Mouse (Mus musculus): ENCODE measurements around the gene Spty2d1. TPM values are rescaled to one million over a fixed set of nuclear protein-coding genes. Genes with fewer than 3 reads are reported as not detected.

The Spty2d1 gene
- 7.8 and 9.3 TPM in 2 replicates for polyA plus RNA-seq (2014; fragmentation: Nextera tagmentation; extraction: Ambion mirVana)

GRCm38 (mm10) chr7:47008168-47008993 lies at the start of gene Spty2d1:
TSS of gene Spty2d1 (minus strand) at chr7:47008411.
- Histone ChIP-seq H3K9ac (ENCODE audit: low read length) (peak within 1 kb of the TSS; percentile 78), H3K4me1 (ENCODE audit: control insufficient read depth, insufficient read depth, low read length) (peaks cover 23% of the 10 kb centered on the region), H3K4me3 (ENCODE audit: low read depth, low read length) (peak within 1 kb of the TSS; percentile 69), H3K27ac (ENCODE audit: low read depth, low read length) (peak within 1 kb of the TSS; percentile 82), H3K36me3 (ENCODE audit: control insufficient read depth, insufficient read depth, low read length) (no peaks in the 10 kb centered on the region), H3K27me3 (replicated peaks; ENCODE audit: control insufficient read depth, insufficient read depth, low read length) (no peaks in the 10 kb centered on the region), H3K4me2 (ENCODE audit: low read length) (peak within 1 kb of the TSS; percentile 86), H3K9me3 (replicated peaks; ENCODE audit: control insufficient read depth, low read length) (no peaks in the 10 kb centered on the region)
- peak; percentile 96 for ATAC-seq
- WGBS, result 2% methylated on average over 56 of the region's 57 CpGs
- peak; percentile 100 for DNase-seq (ENCODE audit: low spot score)

GRCm38 (mm10) chr7:47056273-47056672 lies 48.1 kb upstream of the Spty2d1 start:
- no peaks in the 10 kb centered on the region for H3K9me3 ChIP-seq (replicated peaks; ENCODE audit: control insufficient read depth, low read length)
- no peak overlapping the region for H3K9ac ChIP-seq (ENCODE audit: low read length)
- no peak for ATAC-seq
- H3K4me2 ChIP-seq (ENCODE audit: low read length), result no peak overlapping the region
- H3K4me3 ChIP-seq (ENCODE audit: low read depth, low read length), result no peak overlapping the region
- H3K36me3 ChIP-seq (ENCODE audit: control insufficient read depth, insufficient read depth, low read length), result peaks cover 8% of the 10 kb centered on the region; the same call in 1 of the 2 replicates
- no peaks in the 10 kb centered on the region for H3K27me3 ChIP-seq (replicated peaks; ENCODE audit: control insufficient read depth, insufficient read depth, low read length)
- no peak for DNase-seq (ENCODE audit: low spot score)
- 89% methylated on average over 4 of the region's 4 CpGs for WGBS
- H3K4me1 ChIP-seq (ENCODE audit: control insufficient read depth, insufficient read depth, low read length), result peaks cover 8% of the 10 kb centered on the region
- no peak overlapping the region for H3K27ac ChIP-seq (ENCODE audit: low read depth, low read length)

GRCm38 (mm10) chr7:47055744-47056143 lies 47.5 kb upstream of the Spty2d1 start:
- no peak overlapping the region for H3K4me3 ChIP-seq (ENCODE audit: low read depth, low read length)
- no peak overlapping the region for H3K4me2 ChIP-seq (ENCODE audit: low read length)
- WGBS, result 82% methylated on average over 9 of the region's 9 CpGs
- peaks cover 8% of the 10 kb centered on the region; the same call in 1 of the 2 replicates for H3K36me3 ChIP-seq (ENCODE audit: control insufficient read depth, insufficient read depth, low read length)
- H3K27ac ChIP-seq (ENCODE audit: low read depth, low read length), result no peak overlapping the region
- H3K9me3 ChIP-seq (replicated peaks; ENCODE audit: control insufficient read depth, low read length), result no peaks in the 10 kb centered on the region
- ATAC-seq, result no peak
- H3K4me1 ChIP-seq (ENCODE audit: control insufficient read depth, insufficient read depth, low read length), result peaks cover 11% of the 10 kb centered on the region
- DNase-seq (ENCODE audit: low spot score), result no peak
- no peaks in the 10 kb centered on the region for H3K27me3 ChIP-seq (replicated peaks; ENCODE audit: control insufficient read depth, insufficient read depth, low read length)
- H3K9ac ChIP-seq (ENCODE audit: low read length), result no peak overlapping the region

- DNase-seq (ENCODE audit: low spot score), result no peak
- Histone ChIP-seq H3K9me3 (replicated peaks; ENCODE audit: control insufficient read depth, low read length) (no peaks in the 10 kb centered on the region), H3K36me3 (ENCODE audit: control insufficient read depth, insufficient read depth, low read length) (peaks cover 8% of the 10 kb centered on the region; the same call in 1 of the 2 replicates), H3K27me3 (replicated peaks; ENCODE audit: control insufficient read depth, insufficient read depth, low read length) (no peaks in the 10 kb centered on the region), H3K9ac (ENCODE audit: low read length) (no peak overlapping the region), H3K4me3 (ENCODE audit: low read depth, low read length) (no peak overlapping the region), H3K4me1 (ENCODE audit: control insufficient read depth, insufficient read depth, low read length) (peaks cover 11% of the 10 kb centered on the region), H3K27ac (ENCODE audit: low read depth, low read length) (no peak overlapping the region), H3K4me2 (ENCODE audit: low read length) (no peak overlapping the region)
- WGBS, result 71% methylated on average over 2 of the region's 2 CpGs
- ATAC-seq, result no peak
Measured at GRCm38 (mm10) chr7:47054666-47055065, 46.5 kb upstream of the Spty2d1 start.

- Histone ChIP-seq H3K9me3 (replicated peaks; ENCODE audit: control insufficient read depth, low read length) (no peaks in the 10 kb centered on the region), H3K36me3 (ENCODE audit: control insufficient read depth, insufficient read depth, low read length) (peaks cover 8% of the 10 kb centered on the region; the same call in 1 of the 2 replicates), H3K9ac (ENCODE audit: low read length) (no peak overlapping the region), H3K4me2 (ENCODE audit: low read length) (no peak overlapping the region), H3K4me3 (ENCODE audit: low read depth, low read length) (no peak overlapping the region), H3K4me1 (ENCODE audit: control insufficient read depth, insufficient read depth, low read length) (peaks cover 11% of the 10 kb centered on the region), H3K27ac (ENCODE audit: low read depth, low read length) (no peak overlapping the region), H3K27me3 (replicated peaks; ENCODE audit: control insufficient read depth, insufficient read depth, low read length) (no peaks in the 10 kb centered on the region)
- 94% methylated on average over 15 of the region's 15 CpGs for WGBS
- DNase-seq (ENCODE audit: low spot score) (no peak), ATAC-seq (no peak)
Measured at GRCm38 (mm10) chr7:47053287-47053686, 45.1 kb upstream of the Spty2d1 start.

GRCm38 (mm10) chr7:47052276-47052675 lies 44.1 kb upstream of the Spty2d1 start:
- peaks cover 8% of the 10 kb centered on the region; the same call in 1 of the 2 replicates for H3K36me3 ChIP-seq (ENCODE audit: control insufficient read depth, insufficient read depth, low read length)
- WGBS, result 45% methylated on average over 3 of the region's 3 CpGs
- H3K9me3 ChIP-seq (replicated peaks; ENCODE audit: control insufficient read depth, low read length), result no peaks in the 10 kb centered on the region
- peak overlapping the region; percentile 90 for H3K4me2 ChIP-seq (ENCODE audit: low read length)
- H3K27ac ChIP-seq (ENCODE audit: low read depth, low read length), result no peak overlapping the region; the same call in 1 of the 2 replicates
- no peak for ATAC-seq
- H3K27me3 ChIP-seq (replicated peaks; ENCODE audit: control insufficient read depth, insufficient read depth, low read length), result no peaks in the 10 kb centered on the region
- peaks cover 11% of the 10 kb centered on the region for H3K4me1 ChIP-seq (ENCODE audit: control insufficient read depth, insufficient read depth, low read length)
- H3K9ac ChIP-seq (ENCODE audit: low read length), result peak overlapping the region; percentile 30; the same call in 1 of the 2 replicates
- no peak for DNase-seq (ENCODE audit: low spot score)
- H3K4me3 ChIP-seq (ENCODE audit: low read depth, low read length), result no peak overlapping the region

- H3K27ac ChIP-seq (ENCODE audit: low read depth, low read length), result no peak overlapping the region
Measured at GRCm38 (mm10) chr7:47051404-47052151, 43.4 kb upstream of the Spty2d1 start.

GRCm38 (mm10) chr7:47050766-47051165 lies 42.6 kb upstream of the Spty2d1 start:
- peak; percentile 74 for ATAC-seq
- DNase-seq (ENCODE audit: low spot score), result peak; percentile 59
- Histone ChIP-seq H3K27me3 (replicated peaks; ENCODE audit: control insufficient read depth, insufficient read depth, low read length) (no peaks in the 10 kb centered on the region), H3K9me3 (replicated peaks; ENCODE audit: control insufficient read depth, low read length) (no peaks in the 10 kb centered on the region), H3K9ac (ENCODE audit: low read length) (peak overlapping the region; percentile 88), H3K4me2 (ENCODE audit: low read length) (peak overlapping the region; percentile 90), H3K36me3 (ENCODE audit: control insufficient read depth, insufficient read depth, low read length) (peaks cover 8% of the 10 kb centered on the region; the same call in 1 of the 2 replicates), H3K4me1 (ENCODE audit: control insufficient read depth, insufficient read depth, low read length) (peaks cover 11% of the 10 kb centered on the region), H3K27ac (ENCODE audit: low read depth, low read length) (peak overlapping the region; percentile 90), H3K4me3 (ENCODE audit: low read depth, low read length) (peak overlapping the region; percentile 86)
- under 1% methylated on average over 32 of the region's 34 CpGs for WGBS

More at GRCm38 (mm10) chr7:47051404-47052151, 43.4 kb upstream of the Spty2d1 start:
- DNase-seq (ENCODE audit: low spot score) (peak; percentile 39), ATAC-seq (no peak)
- no peaks in the 10 kb centered on the region for H3K27me3 ChIP-seq (replicated peaks; ENCODE audit: control insufficient read depth, insufficient read depth, low read length)
- H3K4me1 ChIP-seq (ENCODE audit: control insufficient read depth, insufficient read depth, low read length), result peaks cover 11% of the 10 kb centered on the region
- H3K4me2 ChIP-seq (ENCODE audit: low read length), result peak overlapping the region; percentile 90
- no peaks in the 10 kb centered on the region for H3K9me3 ChIP-seq (replicated peaks; ENCODE audit: control insufficient read depth, low read length)
- peak overlapping the region; percentile 86 for H3K4me3 ChIP-seq (ENCODE audit: low read depth, low read length)
- H3K9ac ChIP-seq (ENCODE audit: low read length), result peak overlapping the region; percentile 88
- peaks cover 8% of the 10 kb centered on the region; the same call in 1 of the 2 replicates for H3K36me3 ChIP-seq (ENCODE audit: control insufficient read depth, insufficient read depth, low read length)
- WGBS, result 9% methylated on average over 1 of the region's 2 CpGs
